Mouse (Mus musculus): Measurements from ENCODE around the gene Tufm. TPM values are rescaled to one million over a fixed set of nuclear protein-coding genes. Genes with fewer than 3 reads are reported as not detected.

Tufm gene
- 136 and 137 TPM in 2 replicates for polyA plus RNA-seq (2015; fragmentation: Nextera tagmentation; extraction: Ambion mirVana)

DNA sequence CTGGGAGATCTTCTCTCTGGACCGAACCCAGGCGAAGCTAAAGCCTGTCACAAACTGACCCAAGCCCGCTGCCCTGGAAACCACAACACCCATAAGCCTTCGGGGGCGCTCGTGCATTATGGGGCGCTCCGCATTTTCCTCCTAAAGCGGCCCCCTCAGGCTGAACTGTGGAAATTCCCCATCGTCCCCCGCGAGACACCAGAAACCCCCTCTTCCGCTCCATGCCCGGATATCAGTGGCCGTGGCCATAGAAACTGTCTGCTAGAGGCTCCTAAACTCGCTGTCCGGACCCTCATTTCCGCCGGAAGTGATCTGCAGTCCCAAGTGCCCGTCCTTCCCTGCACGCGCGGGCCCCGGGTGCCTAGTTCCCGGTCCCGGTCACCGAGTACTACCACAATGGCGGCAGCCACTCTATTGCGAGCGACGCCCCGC is at the start of gene Tufm:
Gene Tufm, plus strand, starts transcription at position 310 of the 432 bp plus-strand sequence.
- Histone ChIP-seq H3K36me3 (ENCODE audit: control insufficient read depth, insufficient read depth, low read length) (peaks cover 20% of the 10 kb centered on the region), H3K4me2 (ENCODE audit: low read length) (peak within 1 kb of the TSS; percentile 96), H3K4me3 (ENCODE audit: low read length) (peak within 1 kb of the TSS; percentile 67), H3K9ac (ENCODE audit: low read depth, low read length) (peak within 1 kb of the TSS; percentile 83), H3K4me1 (ENCODE audit: control insufficient read depth, insufficient read depth, low read depth, low read length) (peaks cover 14% of the 10 kb centered on the region), H3K27me3 (replicated peaks; ENCODE audit: control insufficient read depth, insufficient read depth, low read length) (no peaks in the 10 kb centered on the region), H3K9me3 (ENCODE audit: control insufficient read depth, low read length) (no peaks in the 10 kb centered on the region), H3K27ac (ENCODE audit: low read depth, low read length) (peak within 1 kb of the TSS; percentile 65)
- under 1% methylated on average over 32 of the region's 32 CpGs for WGBS
- peak; percentile 95 for ATAC-seq

GRCm38 (mm10) chr7:126440134-126440533 is 47.0 kb upstream of the Tufm start:
- H3K36me3 ChIP-seq (ENCODE audit: control insufficient read depth, insufficient read depth, low read length): peaks cover 6% of the 10 kb centered on the region
- 74% methylated on average over 9 of the region's 9 CpGs for WGBS
- no peak for ATAC-seq

GRCm38 (mm10) chr7:126443997-126444396 is 43.2 kb upstream of the Tufm start:
- Histone ChIP-seq H3K27me3 (replicated peaks; ENCODE audit: control insufficient read depth, insufficient read depth, low read length) (no peaks in the 10 kb centered on the region), H3K27ac (ENCODE audit: low read depth, low read length) (no peak overlapping the region), H3K9me3 (ENCODE audit: control insufficient read depth, low read length) (no peaks in the 10 kb centered on the region), H3K36me3 (ENCODE audit: control insufficient read depth, insufficient read depth, low read length) (peaks cover 16% of the 10 kb centered on the region), H3K9ac (ENCODE audit: low read depth, low read length) (no peak overlapping the region), H3K4me1 (ENCODE audit: control insufficient read depth, insufficient read depth, low read depth, low read length) (no peaks in the 10 kb centered on the region), H3K4me2 (ENCODE audit: low read length) (no peak overlapping the region), H3K4me3 (ENCODE audit: low read length) (no peak overlapping the region)
- ATAC-seq: no peak
- WGBS: 97% methylated on average over 10 of the region's 10 CpGs

More at GRCm38 (mm10) chr7:126440134-126440533, 47.0 kb upstream of the Tufm start:
- Histone ChIP-seq H3K27me3 (replicated peaks; ENCODE audit: control insufficient read depth, insufficient read depth, low read length) (no peaks in the 10 kb centered on the region), H3K27ac (ENCODE audit: low read depth, low read length) (no peak overlapping the region), H3K9ac (ENCODE audit: low read depth, low read length) (no peak overlapping the region; the same call in 1 of the 2 replicates), H3K4me1 (ENCODE audit: control insufficient read depth, insufficient read depth, low read depth, low read length) (no peaks in the 10 kb centered on the region), H3K4me3 (ENCODE audit: low read length) (no peak overlapping the region), H3K4me2 (ENCODE audit: low read length) (no peak overlapping the region), H3K9me3 (ENCODE audit: control insufficient read depth, low read length) (no peaks in the 10 kb centered on the region)

DNA sequence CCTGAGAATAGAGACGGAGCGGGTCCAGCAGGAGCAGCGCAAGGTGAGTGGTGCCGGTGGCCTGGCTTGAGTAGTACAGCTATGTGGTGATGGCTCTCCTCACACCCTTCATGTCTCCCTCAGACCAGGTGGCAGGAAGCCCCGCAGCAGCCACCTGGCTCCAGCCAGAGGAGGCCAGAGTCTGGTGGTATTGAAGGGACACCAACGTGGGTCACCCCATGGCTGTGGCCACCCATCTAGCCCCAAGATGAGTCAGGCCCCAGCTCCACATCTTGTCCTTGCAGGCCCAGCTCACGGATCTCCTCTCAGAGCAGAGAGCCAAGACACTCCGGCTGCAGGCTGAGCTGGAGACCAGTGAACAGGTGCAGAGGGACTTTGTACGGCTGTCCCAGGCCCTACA is 42.6 kb upstream of the Tufm start:
- Histone ChIP-seq H3K9me3 (ENCODE audit: control insufficient read depth, low read length) (no peaks in the 10 kb centered on the region), H3K27ac (ENCODE audit: low read depth, low read length) (no peak overlapping the region), H3K4me2 (ENCODE audit: low read length) (no peak overlapping the region), H3K4me3 (ENCODE audit: low read length) (no peak overlapping the region), H3K9ac (ENCODE audit: low read depth, low read length) (no peak overlapping the region), H3K36me3 (ENCODE audit: control insufficient read depth, insufficient read depth, low read length) (peaks cover 16% of the 10 kb centered on the region), H3K4me1 (ENCODE audit: control insufficient read depth, insufficient read depth, low read depth, low read length) (no peaks in the 10 kb centered on the region), H3K27me3 (replicated peaks; ENCODE audit: control insufficient read depth, insufficient read depth, low read length) (no peaks in the 10 kb centered on the region)
- 94% methylated on average over 9 of the region's 9 CpGs for whole genome bisulfite sequencing
- ATAC-seq: no peak

DNA sequence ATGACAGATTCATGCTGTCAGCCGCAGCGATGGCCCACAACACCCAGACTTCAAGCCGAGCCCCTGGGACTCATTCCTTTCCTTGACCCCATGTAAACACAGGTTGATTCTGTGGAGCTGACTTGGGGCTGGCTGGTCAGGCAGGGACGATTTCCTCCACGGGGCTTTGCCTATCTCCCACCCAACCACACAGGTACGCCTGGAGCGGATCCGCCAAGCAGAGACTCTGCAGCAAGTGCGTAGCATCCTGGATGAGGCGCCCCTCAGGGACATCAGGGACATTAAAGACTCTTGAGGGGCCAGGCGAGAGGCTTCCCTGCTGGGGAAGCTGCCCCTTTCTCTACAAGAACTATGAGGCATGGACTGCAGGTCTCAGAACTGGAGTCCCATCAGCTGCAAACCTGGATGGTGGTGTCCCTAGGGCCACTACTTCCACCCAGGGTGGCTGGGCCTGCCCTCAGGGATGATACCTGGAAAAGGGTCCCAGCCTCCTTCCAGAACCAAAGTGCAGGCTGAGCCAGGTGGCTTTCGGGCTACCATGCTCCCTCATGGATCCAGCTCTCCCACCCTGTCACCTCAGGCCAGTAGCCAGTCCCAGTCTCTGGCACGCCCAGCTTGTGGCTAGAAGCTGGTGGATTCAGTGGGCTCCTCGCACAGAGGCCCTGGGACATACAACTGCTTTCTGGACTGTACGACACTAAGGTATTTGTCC is 41.9 kb upstream of the Tufm start:
- ATAC-seq: no peak
- no peak overlapping the region for H3K4me3 ChIP-seq (ENCODE audit: low read length)
- no peak overlapping the region for H3K4me2 ChIP-seq (ENCODE audit: low read length)
- 95% methylated on average over 15 of the region's 15 CpGs for WGBS
- H3K27me3 ChIP-seq (replicated peaks; ENCODE audit: control insufficient read depth, insufficient read depth, low read length): no peaks in the 10 kb centered on the region
- peaks cover 16% of the 10 kb centered on the region for H3K36me3 ChIP-seq (ENCODE audit: control insufficient read depth, insufficient read depth, low read length)
- H3K27ac ChIP-seq (ENCODE audit: low read depth, low read length): no peak overlapping the region
- no peaks in the 10 kb centered on the region for H3K4me1 ChIP-seq (ENCODE audit: control insufficient read depth, insufficient read depth, low read depth, low read length)
- H3K9ac ChIP-seq (ENCODE audit: low read depth, low read length): no peak overlapping the region
- no peaks in the 10 kb centered on the region for H3K9me3 ChIP-seq (ENCODE audit: control insufficient read depth, low read length)

- H3K27me3 ChIP-seq (replicated peaks; ENCODE audit: control insufficient read depth, insufficient read depth, low read length): no peaks in the 10 kb centered on the region
- H3K4me2 ChIP-seq (ENCODE audit: low read length): no peak overlapping the region
- H3K27ac ChIP-seq (ENCODE audit: low read depth, low read length): no peak overlapping the region
- no peaks in the 10 kb centered on the region for H3K4me1 ChIP-seq (ENCODE audit: control insufficient read depth, insufficient read depth, low read depth, low read length)
- H3K9me3 ChIP-seq (ENCODE audit: control insufficient read depth, low read length): no peaks in the 10 kb centered on the region
- WGBS: 89% methylated on average over 21 of the region's 21 CpGs
- no peak for ATAC-seq
- peaks cover 16% of the 10 kb centered on the region for H3K36me3 ChIP-seq (ENCODE audit: control insufficient read depth, insufficient read depth, low read length)
- no peak overlapping the region for H3K9ac ChIP-seq (ENCODE audit: low read depth, low read length)
- H3K4me3 ChIP-seq (ENCODE audit: low read length): no peak overlapping the region
These were observed 40.9 kb upstream of the Tufm start for GRCm38 (mm10) chr7:126446217-126446616.

- Histone ChIP-seq H3K9me3 (ENCODE audit: control insufficient read depth, low read length) (no peaks in the 10 kb centered on the region), H3K27me3 (replicated peaks; ENCODE audit: control insufficient read depth, insufficient read depth, low read length) (no peaks in the 10 kb centered on the region), H3K36me3 (ENCODE audit: control insufficient read depth, insufficient read depth, low read length) (peaks cover 16% of the 10 kb centered on the region), H3K9ac (ENCODE audit: low read depth, low read length) (no peak overlapping the region), H3K4me1 (ENCODE audit: control insufficient read depth, insufficient read depth, low read depth, low read length) (no peaks in the 10 kb centered on the region), H3K4me2 (ENCODE audit: low read length) (no peak overlapping the region), H3K27ac (ENCODE audit: low read depth, low read length) (no peak overlapping the region), H3K4me3 (ENCODE audit: low read length) (no peak overlapping the region)
- no peak for ATAC-seq
- whole genome bisulfite sequencing: 89% methylated on average over 19 of the region's 19 CpGs
These were observed 38.7 kb upstream of the Tufm start for GRCm38 (mm10) chr7:126448481-126448880.

DNA sequence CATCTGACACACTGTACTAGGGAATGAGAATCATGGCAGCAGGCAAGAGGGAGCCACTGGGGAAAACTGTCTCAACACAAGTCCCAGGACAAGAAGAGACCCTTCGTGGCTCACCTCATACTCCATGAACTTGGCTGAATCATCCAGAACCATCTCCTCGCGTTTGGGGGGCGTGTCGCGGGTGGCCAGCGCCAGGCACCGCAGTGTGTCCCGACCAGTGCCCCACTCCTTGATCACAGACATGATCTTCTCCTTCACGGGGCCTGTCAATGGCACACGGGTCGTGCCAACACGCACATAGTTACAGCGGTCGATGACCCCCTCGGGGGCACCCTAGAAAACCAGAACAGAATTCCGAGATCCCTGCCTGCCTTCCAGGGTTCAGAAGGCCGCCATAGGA is 37.2 kb upstream of the Tufm start:
- Histone ChIP-seq H3K4me3 (ENCODE audit: low read length) (no peak overlapping the region), H3K27me3 (replicated peaks; ENCODE audit: control insufficient read depth, insufficient read depth, low read length) (no peaks in the 10 kb centered on the region), H3K9ac (ENCODE audit: low read depth, low read length) (no peak overlapping the region), H3K4me1 (ENCODE audit: control insufficient read depth, insufficient read depth, low read depth, low read length) (no peaks in the 10 kb centered on the region), H3K4me2 (ENCODE audit: low read length) (no peak overlapping the region), H3K9me3 (ENCODE audit: control insufficient read depth, low read length) (no peaks in the 10 kb centered on the region), H3K36me3 (ENCODE audit: control insufficient read depth, insufficient read depth, low read length) (peaks cover 10% of the 10 kb centered on the region; the same call in 1 of the 2 replicates), H3K27ac (ENCODE audit: low read depth, low read length) (no peak overlapping the region)
- no peak for ATAC-seq
- WGBS: 94% methylated on average over 18 of the region's 18 CpGs

DNA sequence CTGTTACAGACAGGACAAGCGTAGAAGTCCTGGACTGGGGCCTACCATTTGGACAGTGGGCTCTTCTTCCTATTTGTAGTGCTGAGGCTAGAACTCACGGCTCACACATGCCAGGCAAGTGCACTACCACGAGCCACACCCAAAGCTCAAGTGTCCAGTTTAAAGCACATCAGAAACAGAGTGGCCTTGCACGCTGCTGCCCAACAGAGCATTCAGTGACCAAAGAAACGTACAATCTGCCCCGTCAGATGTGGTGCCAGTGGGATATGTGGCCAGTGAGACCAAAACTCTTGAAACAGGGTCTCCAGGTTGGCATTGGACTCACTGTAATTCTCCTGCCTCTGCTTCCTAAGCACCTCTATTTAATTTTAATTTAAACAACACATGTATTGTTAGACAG is 36.5 kb upstream of the Tufm start:
- H3K4me1 ChIP-seq (ENCODE audit: control insufficient read depth, insufficient read depth, low read depth, low read length): no peaks in the 10 kb centered on the region
- no peaks in the 10 kb centered on the region for H3K9me3 ChIP-seq (ENCODE audit: control insufficient read depth, low read length)
- no peak overlapping the region for H3K4me3 ChIP-seq (ENCODE audit: low read length)
- 88% methylated on average over 6 of the region's 6 CpGs for WGBS
- no peak overlapping the region for H3K9ac ChIP-seq (ENCODE audit: low read depth, low read length)
- no peaks in the 10 kb centered on the region for H3K27me3 ChIP-seq (replicated peaks; ENCODE audit: control insufficient read depth, insufficient read depth, low read length)
- no peak overlapping the region for H3K4me2 ChIP-seq (ENCODE audit: low read length)
- H3K36me3 ChIP-seq (ENCODE audit: control insufficient read depth, insufficient read depth, low read length): peaks cover 7% of the 10 kb centered on the region; the same call in 1 of the 2 replicates
- no peak for ATAC-seq
- no peak overlapping the region for H3K27ac ChIP-seq (ENCODE audit: low read depth, low read length)
